Mouse (Mus musculus): ENCODE data around the gene Ttll11.

Gene Ttll11

GRCm38 (mm10) chr2:35719230-35720005 lies 260.3 kb downstream of the Ttll11 start:
- no peak for DNase-seq

- no peak for DNase-seq
These were observed 261.1 kb downstream of the Ttll11 start for GRCm38 (mm10) chr2:35718662-35719061.

GRCm38 (mm10) chr2:35718003-35718500 lies 261.7 kb downstream of the Ttll11 start:
- DNase-seq, result no peak

GRCm38 (mm10) chr2:35716175-35716574 lies 263.5 kb downstream of the Ttll11 start:
- DNase-seq, result no peak

- DNase-seq, result no peak
These were observed 264.2 kb downstream of the Ttll11 start for GRCm38 (mm10) chr2:35715485-35715884.

GRCm38 (mm10) chr2:35714742-35715167 lies 265.0 kb downstream of the Ttll11 start:
- DNase-seq, result no peak

GRCm38 (mm10) chr2:35713460-35713859 lies 266.3 kb downstream of the Ttll11 start:
- DNase-seq, result no peak

- DNase-seq, result no peak
These were observed 267.1 kb downstream of the Ttll11 start for GRCm38 (mm10) chr2:35712611-35713010.

GRCm38 (mm10) chr2:35703241-35703640 lies 276.5 kb downstream of the Ttll11 start:
- DNase-seq, result no peak

GRCm38 (mm10) chr2:35702608-35703007 lies 277.1 kb downstream of the Ttll11 start:
- DNase-seq, result no peak

GRCm38 (mm10) chr2:35702001-35702400 lies 277.7 kb downstream of the Ttll11 start:
- no peak for DNase-seq

All from kidney, adult 8-10 months (tissue).